Mouse (Mus musculus) left cerebral cortex, adult 2 months (tissue): ENCODE measurements at regions not wholly inside any gene's neighbourhood (a gene's known extent, or its start where the extent isn't known, plus 50 kb on each side); places are given as distances from the start of the nearest gene placed in this dataset.
"Not testable (repeated sequence)": the region's sequence is repeated elsewhere in the genome, so short reads cannot be mapped to it uniquely, and the experiment has no call there.

Experiments
- DNase-seq, 2 experiments: peaks; one replicate each; pipeline ENCODE4 v3.0.0; 2021 to 2022; ENCODE audit warnings: low spot score in 2 of 2, mixed read lengths in 1 of 2; ENCODE audit errors: extremely low spot score in 1 of 2
- H3K27ac ChIP-seq: fragments of 200-600 bp; 2 replicates; pipeline ENCODE4 v1.8.1; 2022
- H3K4me3 ChIP-seq: fragments of 200-600 bp; 2 replicates; pipeline ENCODE4 v1.8.1; 2022
- CTCF ChIP-seq: fragments of 200-600 bp; IDR thresholded peaks from 2 replicates; pipeline ENCODE4 v1.8.1; 2022; ENCODE audit warnings: antibody characterized with exemption, mild to moderate bottlenecking, moderate library complexity
- intact Hi-C: fragments of 180-260 bp; cut with DNase I; formaldehyde crosslinking; loops from one replicate; pipeline ENCODE4 v1.15.1; 2025

DNA sequence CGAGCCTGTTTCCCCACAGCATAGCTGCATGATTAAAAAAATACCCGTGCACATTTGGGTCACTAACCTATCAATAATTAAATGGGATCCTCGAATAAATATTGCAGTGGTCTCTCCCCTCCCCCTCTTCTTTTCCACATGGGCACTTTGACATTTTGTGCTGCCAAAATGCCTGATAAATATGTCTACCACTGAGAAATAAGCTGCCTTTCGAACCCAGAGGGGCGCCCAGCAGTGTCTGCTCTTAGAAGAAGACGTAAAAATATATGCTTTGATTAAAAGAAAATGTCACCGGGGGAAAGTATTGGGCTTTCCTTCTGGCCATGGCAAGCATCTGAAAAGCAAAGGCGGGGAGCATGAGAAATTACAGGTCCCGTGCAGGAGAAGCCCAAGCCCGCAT lies 152.6 kb upstream of the Frmd4a start:
- H3K27ac ChIP-seq, result no peak overlapping the region
- intact Hi-C loops, result no loop called here
- no peak for DNase-seq
- no peak for TF ChIP-seq CTCF
- H3K4me3 ChIP-seq, result no peak overlapping the region

DNA sequence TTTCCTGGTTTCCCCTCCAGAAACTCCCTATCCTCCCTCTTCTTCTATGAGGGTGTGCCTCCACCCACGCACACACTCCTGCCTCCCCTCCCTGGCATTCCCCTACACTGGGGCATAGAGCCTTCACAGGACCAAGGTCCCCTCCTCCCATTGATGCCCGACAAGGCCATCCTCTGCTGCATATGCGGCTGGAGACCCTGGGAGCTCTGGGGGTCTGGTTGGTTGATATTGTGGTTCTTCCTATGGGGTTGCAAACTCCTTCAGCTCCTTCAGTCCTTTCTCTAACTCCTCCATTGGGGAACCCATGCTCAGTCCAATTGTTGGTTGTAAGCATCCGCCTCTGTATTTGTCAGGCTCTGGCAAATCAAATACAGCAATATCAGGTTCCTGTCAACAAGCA lies 150.8 kb upstream of the Frmd4a start:
- intact Hi-C loops, H3K4me3 ChIP-seq, H3K27ac ChIP-seq, DNase-seq: not testable (repeated sequence)

DNA sequence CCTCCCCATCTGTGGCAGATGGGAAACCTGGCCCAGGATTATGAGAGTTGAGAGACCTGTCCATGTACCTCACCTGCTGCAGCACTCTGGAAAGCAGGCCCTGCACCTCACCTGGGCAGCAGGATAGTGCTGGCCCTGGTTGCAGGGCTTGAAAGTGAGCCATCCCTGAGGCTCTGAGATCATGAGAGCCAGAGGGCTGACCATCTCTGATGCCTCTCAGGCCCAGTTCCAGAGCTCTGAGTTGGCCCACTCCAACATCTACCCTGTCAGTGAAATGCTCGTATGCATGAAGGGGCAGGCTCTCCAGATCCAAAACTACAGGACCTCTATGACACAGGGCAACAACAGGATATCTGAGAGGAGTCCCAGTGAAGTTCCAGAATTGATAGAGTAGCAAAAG lies 147.8 kb upstream of the Frmd4a start:
- DNase-seq, result no peak
- intact Hi-C loops, result no loop called here
- Histone ChIP-seq H3K27ac (no peak overlapping the region), H3K4me3 (no peak overlapping the region)
- TF ChIP-seq CTCF, result no peak

DNA sequence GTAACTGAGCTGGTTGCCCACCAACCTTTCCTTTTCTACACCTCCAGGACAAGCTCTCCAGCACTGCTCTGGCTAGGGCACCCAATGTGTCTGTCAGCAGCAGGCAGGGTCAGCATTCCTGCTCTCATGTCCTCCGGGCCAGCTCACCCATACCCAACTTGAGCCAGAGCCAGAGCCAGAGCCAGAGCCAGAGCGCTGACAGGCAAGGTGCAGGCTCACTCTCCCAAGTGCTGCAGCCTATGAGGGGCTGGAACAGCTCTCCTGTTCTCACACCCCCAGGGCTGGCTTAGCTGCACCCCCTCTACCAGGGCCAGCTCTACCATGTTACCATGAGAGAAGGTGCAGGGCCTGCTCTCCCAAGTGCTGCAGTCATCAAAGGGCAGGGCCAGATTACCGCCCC lies 145.8 kb upstream of the Frmd4a start:
- no peak for TF ChIP-seq CTCF
- intact Hi-C loops, result no loop called here
- Histone ChIP-seq H3K4me3 (no peak overlapping the region), H3K27ac (no peak overlapping the region)
- DNase-seq, result no peak

DNA sequence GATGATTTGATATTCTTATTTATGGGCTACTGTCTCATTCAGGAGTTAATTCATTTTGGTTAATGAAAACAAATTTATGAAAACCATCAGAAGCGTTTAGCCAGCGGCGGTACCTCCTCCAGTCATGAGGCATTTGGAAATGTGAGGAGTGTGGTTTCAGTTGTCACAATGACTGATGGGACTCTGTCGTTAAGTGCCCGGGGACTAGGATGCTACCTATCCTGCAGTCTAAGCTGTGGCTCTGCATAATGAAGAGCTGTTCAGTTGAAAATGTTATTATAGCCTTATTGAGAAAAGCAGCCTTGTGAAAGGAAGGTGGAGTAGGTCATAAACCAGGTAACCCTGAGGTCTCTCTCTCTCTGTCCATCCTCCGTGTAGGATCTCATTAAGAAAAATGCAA lies 130.5 kb upstream of the Frmd4a start:
- Histone ChIP-seq H3K4me3 (no peak overlapping the region), H3K27ac (no peak overlapping the region)
- no peak for DNase-seq
- intact Hi-C loops, result no loop called here
- TF ChIP-seq CTCF, result no peak

DNA sequence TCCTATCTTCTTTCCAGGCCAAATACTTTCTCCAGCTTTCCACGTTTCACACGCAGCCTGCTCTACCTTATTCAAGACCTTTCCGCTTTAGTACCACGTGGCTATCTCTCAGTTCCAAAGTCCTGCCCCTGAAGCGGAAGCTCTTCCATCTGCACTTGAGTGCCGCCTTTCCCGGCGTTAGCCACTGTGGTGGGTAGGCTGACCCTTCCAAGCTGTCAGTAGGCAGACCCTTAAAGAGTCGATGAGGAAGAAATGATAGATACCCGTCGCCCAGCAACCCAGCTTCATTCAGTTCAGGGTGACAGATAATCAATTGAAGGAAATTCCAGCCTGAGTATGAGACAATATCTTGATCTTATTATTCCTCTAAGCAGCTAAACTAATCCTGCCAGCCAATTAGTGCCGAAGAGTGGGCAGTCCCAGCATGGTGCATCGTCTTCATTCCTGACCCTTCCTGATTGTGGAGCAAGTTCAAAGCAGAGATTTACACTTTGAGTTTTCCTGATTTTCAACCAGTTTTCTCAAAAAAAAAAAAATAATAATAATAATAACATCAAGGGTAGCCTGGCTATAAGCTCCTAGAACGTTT lies 129.6 kb upstream of the Frmd4a start:
- no peak overlapping the region for H3K4me3 ChIP-seq
- no peak overlapping the region for H3K27ac ChIP-seq
- TF ChIP-seq CTCF, result no peak
- intact Hi-C loops, result no loop called here
- DNase-seq, result no peak

DNA sequence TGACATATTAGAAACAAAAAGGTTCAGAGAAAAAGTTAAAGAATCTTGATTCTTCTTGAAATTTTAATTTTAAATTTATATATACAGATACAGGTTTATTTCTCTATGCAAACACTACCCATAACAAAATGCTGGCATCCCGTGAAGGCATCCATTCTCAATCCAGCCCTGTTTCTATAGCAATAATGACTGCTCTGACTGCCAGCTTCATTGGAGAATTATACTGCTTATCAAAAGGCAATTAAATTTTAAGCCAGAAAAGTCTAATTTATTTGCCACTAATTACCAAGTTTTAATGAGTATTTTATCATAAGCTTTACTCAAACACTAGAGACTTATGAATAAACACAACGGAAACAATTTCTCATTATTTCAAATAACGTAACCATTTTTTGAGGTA lies 128.1 kb upstream of the Frmd4a start:
- DNase-seq, result no peak
- TF ChIP-seq CTCF, result no peak
- Histone ChIP-seq H3K4me3 (no peak overlapping the region), H3K27ac (no peak overlapping the region)
- intact Hi-C loops, result no loop called here

DNA sequence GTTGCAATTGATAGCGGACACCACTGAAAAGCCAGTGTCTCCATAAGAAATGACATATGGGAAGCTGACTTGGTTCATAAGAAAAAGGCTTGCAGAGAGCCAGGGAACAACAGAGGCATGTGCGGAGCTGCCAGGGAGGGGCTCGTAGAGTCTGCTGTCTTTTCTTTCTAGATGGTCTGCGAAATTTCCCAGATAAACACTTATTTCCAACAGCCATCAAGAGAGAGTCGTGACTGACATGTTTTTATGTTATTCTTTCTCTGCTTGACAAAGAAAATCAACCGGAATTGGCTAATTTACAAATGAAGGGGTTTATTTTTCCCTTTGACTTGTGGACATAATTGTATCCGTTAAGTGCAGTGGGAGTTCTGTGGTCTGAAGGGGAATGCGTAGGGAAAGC lies 127.1 kb upstream of the Frmd4a start:
- Histone ChIP-seq H3K4me3 (no peak overlapping the region), H3K27ac (no peak overlapping the region)
- no peak for DNase-seq
- intact Hi-C loops, result no loop called here
- TF ChIP-seq CTCF, result no peak

DNA sequence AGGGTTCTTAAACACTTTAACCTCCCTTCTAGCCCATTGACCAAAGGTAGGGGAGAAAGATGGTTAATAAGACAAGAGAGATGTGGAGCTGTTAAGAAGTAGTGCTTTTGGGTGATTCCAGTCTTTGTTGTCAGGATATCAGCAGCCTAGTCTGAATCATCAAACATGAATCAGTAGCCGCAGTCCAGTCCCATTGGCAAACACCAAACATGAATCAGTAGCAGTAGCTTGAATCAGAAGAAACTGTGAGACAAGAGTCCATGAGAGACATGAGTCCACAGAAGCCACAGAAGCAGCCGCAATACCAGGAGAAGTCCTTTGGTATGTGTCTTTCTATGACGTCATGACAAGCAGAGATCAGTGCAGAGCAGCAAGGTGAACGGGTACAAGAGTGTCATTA lies 110.5 kb upstream of the Frmd4a start:
- DNase-seq, result no peak
- H3K4me3 ChIP-seq, result no peak overlapping the region

DNA sequence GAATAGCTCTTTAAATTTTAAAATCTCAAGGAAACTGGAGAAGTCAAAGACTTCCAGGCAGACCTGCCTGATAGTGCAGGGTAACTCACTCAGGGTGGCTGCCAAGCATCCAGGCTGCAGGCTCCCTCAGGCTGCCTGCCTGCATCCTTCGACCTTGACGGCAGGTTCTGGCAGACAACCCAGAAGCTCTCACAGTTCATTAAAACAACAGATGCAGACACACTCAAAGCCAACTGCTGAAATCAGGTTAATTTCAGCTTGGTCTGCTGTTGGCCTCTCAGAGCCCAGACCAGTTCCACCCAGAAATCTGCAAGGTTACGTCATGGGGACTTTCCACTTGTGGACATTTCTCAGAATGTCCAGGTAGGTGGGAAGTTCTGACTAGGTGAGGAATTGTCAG lies 109.3 kb upstream of the Frmd4a start:
- DNase-seq, result no peak
- no peak overlapping the region for H3K4me3 ChIP-seq

More for the DNA sequence above, 110.5 kb upstream of the Frmd4a start:
- intact Hi-C loops, result no loop called here
- TF ChIP-seq CTCF, result no peak
- H3K27ac ChIP-seq, result no peak overlapping the region

DNA sequence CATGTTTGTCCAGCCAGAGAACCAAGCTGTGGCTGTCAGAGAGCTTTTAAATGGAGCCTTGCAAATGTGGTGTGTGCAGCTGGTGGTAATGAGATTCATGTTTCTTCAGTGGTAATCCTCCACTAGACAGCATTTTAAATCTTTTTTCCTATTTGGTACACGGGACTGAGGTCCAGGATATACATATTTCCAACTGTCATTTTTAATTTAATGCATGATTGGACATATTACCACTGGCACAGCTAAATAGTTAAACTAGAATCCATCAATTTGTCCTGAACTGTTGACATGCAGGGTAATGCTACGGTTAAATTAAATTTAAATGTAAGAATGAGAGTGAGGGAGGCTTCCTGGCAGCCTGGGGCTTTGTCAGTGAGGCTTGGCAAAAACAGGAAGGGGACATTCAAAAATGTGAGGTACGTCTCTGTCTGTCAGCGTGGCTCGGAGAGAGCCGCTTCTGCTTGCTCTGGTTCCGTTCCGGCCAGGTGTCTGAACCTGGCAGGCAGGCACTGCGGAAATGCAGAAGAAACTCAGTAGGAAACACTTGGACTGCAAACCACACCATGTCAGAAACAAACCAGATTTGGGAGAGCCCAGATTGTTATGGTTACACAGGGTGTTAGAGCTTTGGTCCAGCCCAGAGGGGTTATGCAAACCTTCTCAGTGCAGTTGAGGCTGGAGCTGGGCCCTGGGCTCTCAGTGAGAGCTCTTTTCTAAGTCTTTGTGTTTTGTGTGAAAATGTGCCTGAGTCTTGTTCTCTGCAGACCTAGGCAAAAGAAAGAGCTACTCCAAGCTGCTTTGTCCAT lies 107.2 kb upstream of the Frmd4a start:
- DNase-seq, result no peak
- intact Hi-C loops, result no loop called here
- Histone ChIP-seq H3K27ac (no peak overlapping the region), H3K4me3 (no peak overlapping the region)
- TF ChIP-seq CTCF, result no peak

More for the DNA sequence above, 109.3 kb upstream of the Frmd4a start:
- TF ChIP-seq CTCF, result no peak
- intact Hi-C loops, result no loop called here
- H3K27ac ChIP-seq, result no peak overlapping the region

DNA sequence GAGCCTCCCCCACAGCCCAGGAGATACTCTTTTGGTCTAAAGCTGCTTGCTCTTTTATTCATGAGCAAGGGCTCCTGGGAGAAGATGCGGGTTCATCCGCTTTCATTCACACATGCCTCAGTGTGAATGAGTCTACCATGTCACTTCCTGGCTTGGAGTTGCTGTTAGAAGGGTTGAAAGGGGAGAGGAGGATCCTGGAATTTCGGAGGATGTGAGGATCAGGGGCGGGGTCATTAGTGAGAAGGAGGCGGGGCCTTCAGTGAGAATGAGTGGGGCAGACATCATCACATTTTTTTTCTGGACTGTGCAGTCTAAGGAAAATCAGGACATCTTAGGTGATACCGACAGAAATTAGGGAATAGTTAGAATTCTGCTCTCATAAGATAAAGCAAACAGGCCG lies 102.4 kb upstream of the Frmd4a start:
- no peak for TF ChIP-seq CTCF
- no peak for DNase-seq
- Histone ChIP-seq H3K27ac (no peak overlapping the region), H3K4me3 (no peak overlapping the region)
- intact Hi-C loops, result no loop called here

DNA sequence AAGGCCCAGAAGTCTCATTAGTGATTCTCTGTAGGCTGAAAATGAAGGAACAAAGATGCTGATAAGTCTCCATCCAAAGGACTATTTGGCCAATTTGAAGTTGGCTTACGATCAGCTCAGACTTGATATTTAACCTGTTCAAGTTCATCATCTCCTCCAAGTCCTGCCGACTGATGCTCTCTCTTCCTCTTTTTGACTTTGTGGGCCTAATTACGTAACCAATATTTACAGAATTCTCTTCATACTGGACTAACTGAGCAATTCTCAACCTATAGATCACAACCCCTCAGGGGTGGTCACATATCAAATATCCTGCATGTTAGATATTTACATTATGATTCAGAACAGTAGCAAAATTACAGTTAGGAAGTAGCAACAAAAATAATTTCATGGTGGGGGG lies 101.2 kb upstream of the Frmd4a start:
- intact Hi-C loops, result no loop called here
- Histone ChIP-seq H3K27ac (no peak overlapping the region), H3K4me3 (no peak overlapping the region)
- DNase-seq, result no peak
- TF ChIP-seq CTCF, result no peak
